Mouse (Mus musculus) embryonic fibroblast, embryonic 13.5 days (primary cell): ENCODE results near the gene Lypla2.

Experiments
- CTCF ChIP-seq: IDR thresholded peaks from 2 replicates; pipeline ENCODE4 v1.5.1; 2011; ENCODE audit warnings: mild to moderate bottlenecking, control low read depth, low read length, moderate library complexity, borderline replicate concordance; ENCODE audit not compliant: insufficient read depth
- POLR2A ChIP-seq: IDR thresholded peaks from 2 replicates; pipeline ENCODE4 v1.6.1; 2011; ENCODE audit warnings: low read depth, mild to moderate bottlenecking, control low read depth, low read length, moderate library complexity

- TF ChIP-seq CTCF = no peak
- no peak for TF ChIP-seq POLR2A
Observed at GRCm38 (mm10) chr4:135921257-135922120, 50.9 kb downstream of the Lypla2 start.
